Mouse (Mus musculus) adrenal gland, postnatal 14 days (tissue): ENCODE data around the gene Cdk6. TPM values are rescaled to one million over a fixed set of nuclear protein-coding genes. Genes with fewer than 3 reads are reported as not detected.
"Not testable (repeated sequence)": the region's sequence is repeated elsewhere in the genome, so short reads cannot be mapped to it uniquely, and the experiment has no call there.

Experiments used
- DNase-seq: peaks from one replicate; pipeline ENCODE4 v3.0.0; 2021; ENCODE audit warnings: mixed read lengths
- long read RNA-seq, 2 experiments: library from polyadenylated mRNA; stranded (forward); transcript quantifications; one replicate each; pipeline ENCODE4 v2.0.0; 2021
- total RNA-seq: library from RNA; stranded (reverse); gene quantifications from 2 replicates; pipeline ENCODE4 v1.2.3, GENCODE M21; 2021

The Cdk6 gene
- 23.4 and 28.0 TPM in 2 replicates for total RNA-seq
- long read RNA-seq, experiment 1, partial matches to known transcripts, result 0 of 5 reads
- long read RNA-seq, experiment 1, other reads (novel, unspliced or antisense), result 4 of 5 reads
- long read RNA-seq, experiment 2, partial matches to known transcripts, result 0 of 3 reads
- long read RNA-seq, experiment 2, other reads (novel, unspliced or antisense), result 2 of 3 reads

GRCm38 (mm10) chr5:3341111-3341911, at the start of gene Cdk6:
Gene Cdk6, plus strand, starts transcription at chr5:3341485.
- DNase-seq, result peak; percentile 74

GRCm38 (mm10) chr5:3293666-3294065, 47.6 kb upstream of the Cdk6 start:
- no peak for DNase-seq

- DNase-seq, result peak; percentile 43
Measured at GRCm38 (mm10) chr5:3300801-3301457, 40.4 kb upstream of the Cdk6 start.

GRCm38 (mm10) chr5:3301535-3301934, 39.8 kb upstream of the Cdk6 start:
- no peak for DNase-seq

- no peak for DNase-seq
Measured at GRCm38 (mm10) chr5:3303876-3304275, 37.4 kb upstream of the Cdk6 start.

GRCm38 (mm10) chr5:3306146-3306545, 35.1 kb upstream of the Cdk6 start:
- peak; percentile 13 for DNase-seq

GRCm38 (mm10) chr5:3309122-3309521, 32.2 kb upstream of the Cdk6 start:
- DNase-seq, result no peak

GRCm38 (mm10) chr5:3309587-3309986, 31.7 kb upstream of the Cdk6 start:
- peak; percentile 14 for DNase-seq

- not testable (repeated sequence) for DNase-seq
Measured at GRCm38 (mm10) chr5:3311156-3311555, 30.1 kb upstream of the Cdk6 start.

GRCm38 (mm10) chr5:3317724-3318123, 23.6 kb upstream of the Cdk6 start:
- DNase-seq, result not testable (repeated sequence)

- no peak for DNase-seq
Measured at GRCm38 (mm10) chr5:3320225-3320624, 21.1 kb upstream of the Cdk6 start.

GRCm38 (mm10) chr5:3322052-3322451, 19.2 kb upstream of the Cdk6 start:
- no peak for DNase-seq

GRCm38 (mm10) chr5:3324116-3324515, 17.2 kb upstream of the Cdk6 start:
- DNase-seq, result no peak

- no peak for DNase-seq
Measured at GRCm38 (mm10) chr5:3329361-3329760, 11.9 kb upstream of the Cdk6 start.

- no peak for DNase-seq
Measured at GRCm38 (mm10) chr5:3330932-3331331, 10.4 kb upstream of the Cdk6 start.

- not testable (repeated sequence) for DNase-seq
Measured at GRCm38 (mm10) chr5:3333019-3333418, 8.3 kb upstream of the Cdk6 start.

GRCm38 (mm10) chr5:3340340-3341058, 786 bp upstream of the Cdk6 start:
- not testable (repeated sequence) for DNase-seq

- peak; percentile 63 for DNase-seq
Measured at GRCm38 (mm10) chr5:3341931-3342770, 866 bp downstream of the Cdk6 start.

- DNase-seq, result peak; percentile 61
Measured at GRCm38 (mm10) chr5:3342771-3343565, 1.7 kb downstream of the Cdk6 start.

- DNase-seq, result peak; percentile 86
Measured at GRCm38 (mm10) chr5:3343566-3344080, 2.3 kb downstream of the Cdk6 start.
